Mouse (Mus musculus) c-Kit-positive CD71-positive TER-119-negative erythroid progenitor cells, embryonic 14.5 days (primary cell): ENCODE measurements around the gene Gm49318.

Source experiments
- DNase-seq: peaks from one replicate; pipeline ENCODE4 v3.0.0-alpha.2; 2013; ENCODE audit warnings: low read depth

Gm49318 gene

DNA sequence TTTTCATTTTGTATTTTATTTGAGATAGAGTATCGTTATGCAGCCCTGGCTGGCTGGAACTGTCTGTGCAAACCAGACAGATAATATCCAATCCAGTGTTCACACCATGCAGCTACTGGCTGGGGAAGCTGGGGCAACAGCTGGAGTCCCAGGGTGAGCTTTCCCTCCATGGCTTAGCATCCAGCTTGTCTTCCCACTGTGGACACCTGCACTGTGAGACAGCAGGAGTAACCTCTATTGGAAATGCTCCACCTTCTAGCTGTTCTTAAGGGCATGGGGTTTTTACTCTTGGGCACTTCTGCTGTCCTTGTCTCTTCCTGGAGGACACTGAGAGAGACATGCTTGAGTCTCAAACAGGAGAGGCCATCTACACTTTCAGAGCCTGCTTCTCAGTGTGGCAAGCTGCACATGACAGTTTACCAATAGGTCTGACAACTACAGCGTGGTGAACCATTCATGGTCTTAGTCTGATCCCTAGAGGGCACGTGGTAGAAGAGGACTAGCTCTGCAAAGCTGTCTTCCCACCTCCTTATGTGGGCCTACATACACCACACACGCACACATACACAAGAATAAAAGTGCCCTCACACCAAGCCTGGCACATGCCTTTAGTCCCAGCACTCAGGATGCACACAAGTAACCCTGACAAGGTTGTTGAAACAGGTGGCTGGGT lies 1.0 kb downstream of the Gm49318 start:
- DNase-seq = no peak

DNA sequence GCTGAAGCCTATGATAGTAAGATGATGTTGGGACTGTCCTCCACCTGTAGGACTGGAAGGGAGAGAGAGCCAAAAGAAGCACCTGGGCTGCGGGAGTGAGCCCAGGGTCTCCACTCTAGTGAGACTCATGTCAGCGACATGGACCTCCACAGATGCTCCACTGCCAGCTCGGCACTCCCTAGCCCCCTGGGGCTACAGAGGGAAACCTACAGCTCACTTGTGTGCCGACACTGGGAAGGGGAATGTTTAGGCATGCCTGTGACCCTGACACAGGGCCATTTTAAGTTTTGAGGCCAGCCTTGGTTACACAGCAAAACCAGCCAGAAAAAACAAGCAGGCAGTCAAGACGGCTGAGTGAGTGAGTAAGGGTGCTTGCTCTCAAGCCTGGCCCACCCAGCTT lies 3.9 kb downstream of the Gm49318 start:
- DNase-seq = no peak

DNA sequence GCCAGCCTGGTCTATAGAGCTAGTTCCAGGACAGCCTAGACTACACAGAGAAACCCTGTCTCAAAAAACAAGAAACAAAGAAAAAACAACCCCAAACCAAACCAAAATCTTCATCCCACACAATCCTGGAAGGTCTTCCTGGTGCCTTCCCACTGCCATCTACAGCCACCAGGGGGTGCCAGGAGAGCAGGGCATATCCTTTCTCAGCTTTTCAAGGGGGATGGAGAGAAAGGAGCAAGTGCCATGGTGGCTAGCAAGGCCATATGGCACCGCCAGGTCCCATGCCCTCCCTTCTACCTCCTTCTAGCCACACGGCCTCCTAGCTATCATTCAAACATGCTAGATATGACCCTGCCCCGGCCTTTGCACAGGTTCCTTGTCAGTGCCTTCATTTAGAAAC lies 4.6 kb downstream of the Gm49318 start:
- peak; percentile 46 for DNase-seq

DNA sequence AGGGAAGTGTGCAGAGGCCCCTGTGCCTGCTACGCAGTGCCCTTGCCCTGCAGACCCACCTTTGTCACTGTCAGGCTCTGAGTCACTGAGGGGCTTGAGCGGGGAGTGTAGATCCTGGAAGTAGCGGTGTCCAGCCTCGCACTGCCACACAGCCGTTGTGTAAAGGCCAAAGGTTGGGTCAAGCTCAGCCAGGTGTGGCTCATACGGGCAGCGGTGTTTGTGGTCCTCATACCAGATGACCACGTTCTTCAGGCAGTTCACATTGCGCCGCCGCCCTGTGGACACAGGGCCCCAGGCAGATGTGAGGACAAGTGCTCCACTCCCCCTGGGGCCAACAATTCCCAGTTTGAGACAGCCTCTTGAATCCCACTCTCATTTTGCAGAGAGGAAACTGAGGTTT lies 5.4 kb downstream of the Gm49318 start:
- no peak for DNase-seq

- no peak for DNase-seq
These were observed 6.7 kb downstream of the Gm49318 start for GRCm38 (mm10) chr9:22064341-22064740.

GRCm38 (mm10) chr9:22061339-22061738 lies 9.7 kb downstream of the Gm49318 start:
- DNase-seq = no peak

GRCm38 (mm10) chr9:22058011-22058424 lies 13.0 kb downstream of the Gm49318 start:
- no peak for DNase-seq

GRCm38 (mm10) chr9:22057031-22057517 lies 14.0 kb downstream of the Gm49318 start:
- DNase-seq = no peak

DNA sequence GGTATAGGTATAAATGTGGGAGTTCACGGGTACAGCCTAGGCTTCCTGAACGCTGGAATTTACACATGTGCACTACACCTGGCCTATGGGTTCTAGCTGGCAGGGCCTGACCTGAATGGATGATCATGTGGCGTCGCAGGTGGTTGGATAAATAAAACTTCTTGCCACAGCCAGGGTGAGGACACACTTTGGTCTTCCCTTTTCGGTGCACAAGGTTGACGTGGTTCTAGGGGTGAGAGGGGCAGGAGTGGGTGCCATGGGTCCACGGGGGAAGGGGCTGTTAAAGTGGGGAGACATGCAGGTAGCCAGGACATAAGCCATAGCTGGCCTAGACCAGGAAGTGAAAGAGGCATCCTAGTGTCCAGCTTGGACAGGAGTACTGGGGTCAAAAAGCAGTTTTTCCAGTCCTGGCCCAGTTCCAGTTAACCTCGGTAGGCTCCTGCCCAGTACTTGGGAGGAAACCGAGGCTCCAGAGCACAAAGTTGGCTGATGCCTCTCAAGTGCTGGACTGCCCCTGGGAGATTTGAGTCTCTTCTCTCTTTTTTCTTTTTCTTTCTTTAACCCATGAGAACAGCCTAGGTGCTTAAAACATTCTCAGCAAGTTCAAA lies 14.7 kb downstream of the Gm49318 start:
- no peak for DNase-seq

DNA sequence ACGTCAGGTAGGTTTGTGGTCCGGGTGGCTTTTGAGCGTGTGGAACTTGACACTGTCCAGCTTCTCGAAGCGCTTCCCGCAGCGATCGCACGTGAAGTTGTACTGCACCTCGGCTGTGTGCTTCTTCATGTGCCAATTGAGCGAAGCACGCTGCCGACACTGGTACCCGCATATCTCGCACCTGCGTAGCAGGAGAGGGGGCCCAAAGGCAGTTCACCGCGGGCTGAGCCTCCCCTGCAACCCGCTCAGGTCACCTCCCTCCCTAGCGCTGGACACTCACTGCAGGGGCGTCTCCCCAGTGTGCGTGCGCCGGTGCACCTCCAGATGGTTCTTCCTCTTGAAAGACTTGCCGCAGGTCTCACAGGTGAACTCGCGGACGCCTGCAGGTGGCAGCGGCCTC lies 15.3 kb downstream of the Gm49318 start:
- no peak for DNase-seq

DNA sequence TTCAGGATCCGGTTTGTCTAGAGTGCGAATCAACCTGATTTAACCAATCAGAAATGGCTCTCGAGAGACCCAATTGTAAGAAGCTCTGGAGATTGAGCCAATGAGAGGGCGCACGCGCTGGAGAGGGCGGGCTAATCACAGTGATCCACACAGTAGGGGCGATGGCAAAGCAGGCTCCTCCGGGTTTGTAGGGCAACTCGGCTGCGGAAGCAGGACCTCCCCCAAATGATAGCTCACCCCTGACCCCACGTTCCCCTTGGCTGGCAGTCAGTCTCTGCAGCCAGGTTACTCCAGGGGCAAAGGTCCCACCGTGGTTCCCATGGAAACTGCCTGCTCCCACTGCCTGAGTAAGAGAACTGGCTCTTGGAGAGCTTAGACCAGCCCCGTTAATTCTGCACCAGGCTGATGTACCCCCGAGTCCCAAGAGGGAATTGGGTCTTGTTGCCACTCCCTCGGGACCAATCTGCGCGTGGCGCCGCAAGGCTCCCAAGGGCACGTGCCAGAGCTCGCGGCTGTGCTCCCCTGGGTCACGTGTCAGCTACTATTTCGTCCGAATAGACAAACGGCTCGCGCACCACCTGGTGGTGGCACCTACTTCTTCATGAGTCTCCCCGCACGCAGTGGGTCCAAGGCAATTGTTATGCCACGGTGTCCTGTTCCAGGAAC lies 16.5 kb downstream of the Gm49318 start:
- DNase-seq = peak; percentile 67

GRCm38 (mm10) chr9:22053657-22054056 lies 17.4 kb downstream of the Gm49318 start:
- DNase-seq = no peak

DNA sequence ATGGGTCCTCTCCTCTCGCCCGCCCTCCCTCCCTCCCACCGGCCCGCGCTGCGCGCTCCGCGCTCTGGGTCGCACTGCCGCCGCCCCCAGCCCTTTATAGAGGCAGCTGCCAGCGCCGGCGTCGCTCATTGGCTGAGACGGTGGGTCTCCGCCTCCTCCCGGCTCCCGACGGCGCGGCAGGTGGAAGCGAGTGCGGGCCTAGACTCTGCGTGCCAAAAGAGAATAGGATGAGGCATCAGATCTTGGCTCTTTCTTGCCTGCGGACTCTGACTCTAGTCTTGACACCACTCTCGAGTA lies 19.2 kb downstream of the Gm49318 start, which contains the start of gene Elavl3:
Gene Elavl3 (minus strand): TSS at position 66 of the 297 bp plus-strand sequence.
- no peak for DNase-seq

DNA sequence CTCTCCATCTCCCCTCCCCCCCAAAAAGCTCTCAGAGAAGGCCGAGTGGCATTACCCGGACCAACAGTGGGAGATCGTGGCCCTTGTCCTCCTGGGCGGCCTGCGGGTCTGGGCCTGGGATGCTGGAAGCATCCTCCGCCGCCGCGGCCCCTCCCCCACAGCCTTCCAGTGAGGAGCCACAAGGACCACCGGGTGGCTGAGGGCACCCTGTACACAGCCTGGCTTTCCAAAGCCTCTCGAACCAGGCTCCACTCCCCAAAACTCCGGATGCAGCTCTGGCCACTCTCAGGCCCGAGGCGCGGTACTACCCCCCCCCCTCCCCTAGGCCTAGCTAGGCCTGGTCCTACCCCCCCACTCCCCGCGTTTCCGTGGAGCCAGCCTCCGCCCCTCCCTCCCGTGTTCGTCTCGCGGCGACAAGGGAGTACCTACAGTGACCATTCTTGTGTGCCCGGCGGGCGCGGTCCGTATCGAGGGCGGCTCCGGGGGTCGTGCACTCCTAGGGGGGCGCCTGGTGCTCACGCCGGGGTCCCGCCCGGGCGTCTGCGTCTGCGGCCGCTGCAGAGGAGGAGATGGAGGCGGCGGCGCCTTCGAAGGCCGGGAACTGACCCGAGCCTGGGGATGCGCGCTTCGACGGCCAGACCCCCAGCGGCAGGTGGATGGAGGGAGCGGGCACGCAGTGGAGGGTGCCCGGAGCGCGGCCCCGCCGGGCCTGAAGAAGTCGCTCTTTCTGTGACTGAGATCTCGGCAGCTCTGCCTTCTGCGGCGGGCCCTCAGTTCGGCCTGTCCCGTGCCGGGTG lies 19.7 kb downstream of the Gm49318 start:
- no peak for DNase-seq

DNA sequence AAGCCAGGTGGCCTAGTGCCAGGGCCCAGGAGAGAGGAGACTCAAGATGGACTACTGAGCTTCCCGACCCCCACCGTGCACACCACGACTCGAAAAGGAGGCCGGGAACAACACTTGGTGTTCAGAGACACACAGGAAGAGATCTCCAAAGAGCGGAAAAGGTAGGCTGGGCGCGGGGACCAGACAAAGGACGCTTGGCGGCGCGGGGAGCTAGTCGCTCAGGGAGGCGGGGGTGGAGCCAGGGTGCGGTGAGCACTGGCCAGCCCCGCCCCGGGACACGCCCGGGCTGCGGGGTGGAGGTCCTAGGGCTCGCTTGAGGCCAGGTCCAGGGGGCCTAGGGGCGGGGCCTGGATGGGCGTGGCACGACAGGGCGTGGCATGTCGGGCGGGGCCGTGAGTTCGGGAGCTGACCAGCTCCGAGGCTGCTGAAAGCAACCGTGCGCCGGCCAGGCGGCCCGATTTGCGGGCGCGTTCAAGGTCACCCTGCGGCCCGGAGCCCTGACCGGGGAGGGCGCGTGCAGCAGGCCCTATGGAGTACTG lies 20.6 kb downstream of the Gm49318 start:
- peak; percentile 68 for DNase-seq

DNA sequence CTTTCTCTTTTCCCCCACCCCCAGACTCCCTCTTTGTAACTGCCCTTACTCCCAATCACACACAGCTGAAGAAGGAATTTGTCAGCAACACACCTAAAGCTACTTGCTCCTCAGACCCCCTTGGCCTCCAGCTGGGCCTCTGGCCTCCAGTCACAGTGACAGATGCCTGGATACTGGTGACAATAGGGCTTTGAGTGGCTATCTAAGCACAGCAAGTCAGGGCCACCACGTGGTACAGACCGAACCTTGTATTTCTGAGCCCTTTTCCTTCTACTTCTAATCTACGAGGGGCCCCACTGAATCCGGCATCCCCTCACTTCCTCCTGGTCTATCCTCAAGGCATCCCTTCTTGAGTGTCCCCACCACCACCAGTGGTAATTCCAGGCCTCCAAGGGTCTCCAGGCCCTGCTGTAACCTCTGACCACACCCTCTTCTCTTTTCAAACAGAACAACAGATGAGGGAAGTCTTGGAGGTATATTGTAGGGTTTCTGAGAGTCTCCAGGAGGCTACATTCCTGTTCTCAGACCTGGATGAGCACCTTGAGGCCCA lies 21.3 kb downstream of the Gm49318 start:
- DNase-seq = no peak

- DNase-seq = no peak
These were observed 21.7 kb downstream of the Gm49318 start for GRCm38 (mm10) chr9:22049315-22049714.

DNA sequence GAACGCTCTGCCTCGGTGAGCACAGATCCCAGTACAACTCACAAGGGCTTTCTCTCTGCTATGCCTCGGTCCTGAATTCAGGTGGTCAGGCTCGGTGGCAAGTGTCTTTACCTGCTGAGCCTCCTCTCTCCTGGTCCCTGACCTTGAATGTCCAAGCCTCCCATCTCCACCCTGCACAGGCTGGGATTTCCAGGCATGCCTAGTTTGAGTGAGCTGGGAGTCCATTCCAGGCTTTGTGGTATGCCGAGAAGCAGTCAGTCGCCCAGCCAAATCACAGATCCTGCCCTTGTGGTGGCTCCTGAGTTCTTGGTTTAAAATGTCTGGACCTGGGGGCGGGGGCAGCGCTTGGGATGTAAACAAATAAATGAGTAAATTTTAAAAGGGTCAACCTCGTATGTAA lies 23.7 kb downstream of the Gm49318 start:
- DNase-seq = no peak

- DNase-seq = no peak
These were observed 29.2 kb downstream of the Gm49318 start for GRCm38 (mm10) chr9:22041832-22042231.

- no peak for DNase-seq
These were observed 33.2 kb downstream of the Gm49318 start for GRCm38 (mm10) chr9:22037826-22038225.

DNA sequence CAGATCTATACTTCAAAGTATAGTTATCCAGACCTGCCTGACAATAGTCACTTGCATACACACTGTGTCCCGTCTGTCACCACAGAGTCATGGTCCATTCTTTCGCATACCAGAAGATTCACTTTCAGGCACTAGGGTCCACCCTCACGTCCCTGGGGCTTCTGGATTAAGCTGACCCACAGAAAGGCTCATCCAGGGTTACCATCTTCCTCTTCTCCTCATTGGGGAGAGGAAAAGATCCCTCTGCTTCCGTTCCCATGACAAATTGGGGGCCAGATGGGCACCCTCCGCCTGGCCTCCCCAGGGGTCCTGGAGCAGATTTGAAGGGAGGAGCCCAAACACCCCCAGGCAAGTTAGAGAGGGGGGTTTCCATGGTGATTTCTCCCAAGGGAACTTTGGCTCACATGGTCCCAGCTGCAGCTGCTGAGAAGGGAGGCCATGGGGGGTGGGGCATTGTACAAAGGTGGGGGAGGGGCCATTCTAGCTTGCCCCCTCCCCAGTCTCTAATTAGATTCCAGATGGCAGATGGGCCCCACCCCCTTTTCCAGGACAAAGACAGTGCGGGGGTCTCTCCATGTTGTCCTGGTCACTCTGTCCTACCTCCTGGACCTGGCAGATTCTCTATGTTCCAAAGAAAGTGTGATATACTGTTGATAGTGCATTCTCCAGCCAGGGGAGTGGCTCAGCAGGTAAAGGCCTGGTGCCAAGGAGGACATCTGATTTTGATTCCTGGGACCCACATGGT lies 35.6 kb downstream of the Gm49318 start:
- no peak for DNase-seq
